Mouse (Mus musculus) midbrain, embryonic 11.5 days (tissue): Measurements from ENCODE around the gene Slc8a3. TPM values are rescaled to one million over a fixed set of nuclear protein-coding genes. Genes with fewer than 3 reads are reported as not detected.

ENCODE experiments used
- ATAC-seq: fragments of 200-750 bp; cut with Nextera tagmentation; 2 replicates; pipeline ENCODE4 v1.8.0; 2017; ENCODE audit warnings: moderate TSS enrichment, moderate library complexity; ENCODE audit not compliant: low FRiP score
- DNase-seq: peaks from one replicate; pipeline ENCODE4 v3.0.0; 2015; ENCODE audit warnings: low spot score; ENCODE audit errors: missing footprints
- H3K27ac ChIP-seq: fragments of 300-500 bp; sonication (generic); 2 replicates; pipeline ENCODE4 v1.5.1; 2014; ENCODE audit warnings: low read depth, low read length
- H3K27me3 ChIP-seq: fragments of 300-500 bp; sonication (generic); 2 replicates; pipeline ENCODE4 v1.6.1; 2014; ENCODE audit warnings: mild to moderate bottlenecking, low read length, moderate library complexity, mixed read lengths; ENCODE audit not compliant: control insufficient read depth, insufficient read depth
- H3K36me3 ChIP-seq: fragments of 300-500 bp; sonication (generic); 2 replicates; pipeline ENCODE4 v1.6.1; 2014; ENCODE audit warnings: mild to moderate bottlenecking, low read length, moderate library complexity, mixed read lengths; ENCODE audit not compliant: control insufficient read depth, insufficient read depth
- H3K4me1 ChIP-seq: fragments of 300-500 bp; sonication (generic); 2 replicates; pipeline ENCODE4 v1.6.1; 2014; ENCODE audit warnings: low read length; ENCODE audit not compliant: control insufficient read depth, insufficient read depth
- H3K4me2 ChIP-seq: fragments of 300-500 bp; sonication (generic); 2 replicates; pipeline ENCODE4 v1.6.1; 2014; ENCODE audit warnings: mild to moderate bottlenecking, moderate library complexity
- H3K4me3 ChIP-seq: fragments of 300-500 bp; sonication (generic); 2 replicates; pipeline ENCODE4 v1.5.1; 2014; ENCODE audit warnings: low read depth, low read length
- H3K9ac ChIP-seq: fragments of 300-500 bp; sonication (generic); 2 replicates; pipeline ENCODE4 v1.6.1; 2014; ENCODE audit warnings: low read length
- H3K9me3 ChIP-seq: fragments of 300-500 bp; sonication (generic); 2 replicates; pipeline ENCODE4 v1.6.1; 2016; ENCODE audit warnings: low read length; ENCODE audit not compliant: control insufficient read depth
- WGBS: fragments of 180-500 bp; shearing (Covaris S2); extraction: QIAGEN DNeasy Blood & Tissue Kit; methylation state at CpG from one replicate; pipeline ENCODE4 v1.1.7; 2014; 5-methylcytosine and 5-hydroxymethylcytosine counted together
- microRNA-seq: library from miRNA; unstranded; fragments of <30 nt; microRNA quantifications from one replicate; pipeline ENCODE4, GENCODE M21; 2017
- polyA plus RNA-seq: library from polyadenylated mRNA; unstranded; fragments of >200 nt; fragmentation: Nextera tagmentation; extraction: Ambion mirVana; gene quantifications from 2 replicates; pipeline ENCODE4 v1.2.1, GENCODE M21; 2014

The Slc8a3 gene
- polyA plus RNA-seq, 1 experiment from 2014 or later = 1.1 TPM

- H3K27me3 ChIP-seq = peaks cover 6% of the 10 kb centered on the region; the same call in 1 of the 2 replicates
- ATAC-seq (no peak), DNase-seq (no peak)
- H3K4me1 ChIP-seq = peaks cover 13% of the 10 kb centered on the region
- no peak overlapping the region for H3K4me3 ChIP-seq
- no peak overlapping the region for H3K4me2 ChIP-seq
- H3K36me3 ChIP-seq = no peaks in the 10 kb centered on the region
- H3K9ac ChIP-seq = no peak overlapping the region
- 91% methylated on average over 6 of the region's 6 CpGs for WGBS
- no peaks in the 10 kb centered on the region for H3K9me3 ChIP-seq
- H3K27ac ChIP-seq = no peak overlapping the region
Observed at GRCm38 (mm10) chr12:81147956-81148355, 185.0 kb downstream of the Slc8a3 start.

Small RNA genes lying within 50 kb of the gene (microRNA-seq; reads per million reads assigned to microRNA genes)
- gene Mir3067 = 15.7 reads per million, percentile 35 among the genes with 10 or more reads in this experiment

Other genes starting within 250 kb of the Slc8a3 start
- 0.21 and 0.33 TPM in 2 replicates for gene Gm4787, start 46.3 kb upstream of the Slc8a3 start, polyA plus RNA-seq
- gene Adam4, start 88.8 kb upstream of the Slc8a3 start, polyA plus RNA-seq = 0.46 and 0.56 TPM in 2 replicates
- gene Cox16, start 151.9 kb upstream of the Slc8a3 start, polyA plus RNA-seq = 140 and 159 TPM in 2 replicates
- 32.5 and 34.5 TPM in 2 replicates for gene Gm20498, start 199.7 kb upstream of the Slc8a3 start, polyA plus RNA-seq
- 35.7 and 36.5 TPM in 2 replicates for gene Synj2bp, start 199.7 kb upstream of the Slc8a3 start, polyA plus RNA-seq
- gene Adam21, start 235.3 kb upstream of the Slc8a3 start, polyA plus RNA-seq = 0.16 and 0.22 TPM in 2 replicates